Mouse (Mus musculus) WW6 (cell line): ENCODE results near the gene Dock8.
"Not testable (repeated sequence)": the region's sequence is repeated elsewhere in the genome, so short reads cannot be mapped to it uniquely, and the experiment has no call there.

Source experiments
- DNase-seq: peaks from one replicate; pipeline ENCODE4 v3.0.0-alpha.2; 2013; ENCODE audit warnings: low read depth, low spot score

Dock8 gene

GRCm38 (mm10) chr19:24998561-24998960 is 773 bp upstream of the Dock8 start:
- DNase-seq: no peak

GRCm38 (mm10) chr19:25000153-25000552 is 819 bp downstream of the Dock8 start:
- no peak for DNase-seq

DNA sequence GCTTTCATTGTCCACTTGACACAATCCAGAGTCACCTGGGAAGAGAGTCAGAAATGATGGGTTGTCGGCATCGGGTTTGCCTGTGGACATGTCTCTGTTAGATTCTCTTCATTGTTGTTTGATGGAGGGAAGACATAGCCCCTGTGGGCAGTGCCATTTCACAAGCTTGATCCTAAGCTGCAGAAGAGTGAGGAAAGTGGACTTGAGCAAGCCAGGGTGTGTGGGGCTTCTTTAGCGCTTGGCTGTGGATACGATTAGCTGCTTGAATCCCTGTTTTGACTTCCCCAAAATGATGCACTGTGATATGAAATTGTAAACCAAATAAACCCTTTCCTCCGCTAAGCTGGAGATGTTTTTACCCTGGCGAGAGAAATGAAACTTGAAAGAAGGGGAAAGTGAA is 2.7 kb downstream of the Dock8 start:
- DNase-seq: no peak

GRCm38 (mm10) chr19:25002828-25003227 is 3.5 kb downstream of the Dock8 start:
- no peak for DNase-seq

- DNase-seq: no peak
Observed at GRCm38 (mm10) chr19:25003810-25004209, 4.5 kb downstream of the Dock8 start.

DNA sequence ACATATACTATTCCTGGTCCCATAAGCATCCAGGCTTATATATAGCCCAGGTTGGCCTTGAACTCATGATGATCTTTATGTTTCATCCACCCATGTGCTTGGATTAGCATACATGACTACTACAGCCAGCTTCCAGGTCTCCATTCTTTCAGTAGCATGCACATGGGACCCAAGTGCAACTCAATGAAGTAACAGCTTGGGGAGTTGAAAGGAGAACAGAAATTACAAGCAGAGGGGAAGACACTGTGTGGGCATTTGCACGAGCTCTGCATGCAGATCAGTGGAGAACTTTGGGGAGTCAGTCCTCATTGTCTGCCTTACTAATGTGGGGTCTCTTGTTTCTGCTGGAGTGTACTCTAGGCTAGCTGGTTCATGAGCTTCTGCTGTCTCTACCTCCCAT is 7.4 kb downstream of the Dock8 start:
- no peak for DNase-seq

DNA sequence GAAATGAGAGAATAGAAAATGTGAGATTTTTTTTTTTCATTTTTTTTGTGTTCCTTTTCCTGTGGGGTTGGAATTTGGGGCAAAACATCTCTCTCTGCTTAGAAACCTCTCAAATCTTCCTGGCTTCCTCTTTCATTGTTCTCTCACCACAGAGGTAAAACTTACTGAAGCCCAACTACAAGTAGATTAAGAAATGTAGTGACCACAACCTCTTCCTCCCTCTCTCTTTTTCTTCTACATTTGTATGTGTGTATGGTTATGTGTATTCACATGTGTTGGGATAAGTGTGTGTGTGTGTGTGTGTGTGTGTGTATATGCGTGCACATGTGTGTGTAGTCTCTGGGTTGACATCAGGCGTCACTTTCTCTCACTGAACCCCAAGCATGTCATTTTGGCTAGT is 9.2 kb downstream of the Dock8 start:
- DNase-seq: no peak

DNA sequence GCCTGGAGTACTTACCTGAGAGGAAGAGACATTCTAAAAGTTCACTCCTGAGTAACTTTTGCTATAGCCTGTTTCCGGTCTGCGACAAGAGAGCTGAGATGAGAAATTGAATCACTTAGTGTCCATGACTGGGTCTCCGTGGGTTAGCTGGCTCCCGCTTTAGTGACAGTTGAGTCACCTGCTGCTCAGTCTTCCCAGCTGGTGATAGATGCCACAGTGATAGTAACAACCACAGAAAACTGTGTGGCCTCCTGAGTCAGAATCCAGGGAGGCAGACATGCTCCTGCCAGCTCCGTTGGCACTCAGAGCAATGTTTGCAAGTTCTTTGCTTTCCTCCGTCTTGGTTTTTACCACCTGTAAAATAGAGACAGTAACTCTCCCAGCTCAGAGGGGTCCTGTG is 23.4 kb downstream of the Dock8 start:
- DNase-seq: no peak

GRCm38 (mm10) chr19:25031765-25032164 is 32.4 kb downstream of the Dock8 start:
- no peak for DNase-seq

DNA sequence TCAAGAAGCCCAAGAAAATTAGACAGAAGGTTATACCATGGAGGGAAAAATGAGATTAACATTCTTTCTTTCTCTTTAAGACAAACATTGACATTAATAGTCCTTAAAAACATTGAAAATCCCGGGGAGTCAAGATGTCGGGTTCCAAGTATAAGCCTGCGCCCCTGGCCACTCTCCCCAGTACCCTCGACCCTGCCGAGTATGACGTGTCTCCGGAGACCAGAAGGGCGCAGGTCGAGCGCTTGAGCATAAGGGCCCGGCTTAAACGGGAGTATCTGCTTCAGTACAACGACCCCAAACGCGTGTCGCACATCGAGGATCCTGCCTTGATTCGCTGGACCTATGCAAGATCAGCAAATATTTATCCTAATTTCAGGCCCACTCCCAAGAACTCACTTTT is 33.7 kb downstream of the Dock8 start:
- DNase-seq: not testable (repeated sequence)

DNA sequence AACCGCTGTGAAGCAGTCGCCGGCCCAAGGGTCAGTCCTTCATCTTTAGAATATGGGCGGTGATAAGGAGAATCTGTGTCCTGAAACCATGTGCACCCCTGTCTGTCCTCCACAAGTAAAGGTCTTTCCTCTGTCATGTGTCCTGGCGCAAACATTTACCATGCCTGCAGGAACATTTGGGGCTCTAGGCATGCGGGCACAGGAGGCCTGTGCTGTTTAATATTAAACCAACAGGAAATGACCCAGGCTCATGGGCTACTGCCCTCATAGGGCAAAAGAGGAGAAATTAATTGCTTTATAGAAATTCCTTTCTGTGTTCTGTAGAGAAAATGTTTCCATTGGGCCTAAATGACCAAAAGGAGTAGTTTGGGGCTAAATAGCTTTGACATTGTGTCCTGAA is 36.5 kb downstream of the Dock8 start:
- no peak for DNase-seq

DNA sequence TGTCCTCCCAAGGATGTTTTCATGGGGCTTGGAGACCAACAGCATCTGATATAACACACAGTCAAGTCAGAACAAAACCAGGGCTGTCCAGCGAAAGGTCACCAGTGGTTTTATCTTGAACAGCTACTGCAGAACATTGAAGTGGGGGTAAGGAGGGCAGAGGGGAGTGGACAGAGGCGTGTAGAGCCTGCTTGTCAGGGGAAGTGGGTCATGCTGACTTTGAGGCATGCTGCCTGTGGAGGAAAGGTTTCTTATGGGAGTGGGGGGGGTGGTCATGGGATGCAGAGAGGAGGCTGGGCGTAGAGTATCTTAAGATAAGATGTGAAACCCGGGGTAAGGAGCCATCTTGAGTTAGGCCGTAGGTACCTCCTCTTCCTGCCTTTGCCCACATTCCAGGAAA is 37.5 kb downstream of the Dock8 start:
- DNase-seq: no peak

GRCm38 (mm10) chr19:25037249-25037648 is 37.9 kb downstream of the Dock8 start:
- DNase-seq: no peak

- DNase-seq: no peak
Observed at GRCm38 (mm10) chr19:25038293-25038692, 39.0 kb downstream of the Dock8 start.

DNA sequence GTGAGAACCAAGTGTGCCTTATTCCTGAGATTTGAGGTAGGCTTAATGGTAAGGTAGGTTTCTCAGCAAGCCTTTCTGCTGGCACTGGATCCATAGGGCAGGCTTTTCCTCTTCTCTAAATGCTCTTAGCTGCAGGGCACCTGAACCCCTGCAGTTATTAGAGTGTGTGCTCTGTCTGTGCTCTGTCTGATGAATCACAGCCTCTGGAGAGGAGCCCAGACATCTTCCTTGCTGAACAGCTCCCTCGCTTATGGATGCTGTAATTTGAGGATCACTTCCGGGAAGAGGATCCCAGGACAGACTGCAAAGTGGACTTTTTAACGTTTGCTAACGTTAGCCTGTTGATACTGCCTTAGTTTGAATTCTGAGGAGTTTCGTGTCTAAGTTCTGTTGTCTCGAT is 41.9 kb downstream of the Dock8 start:
- DNase-seq: no peak

- no peak for DNase-seq
Observed at GRCm38 (mm10) chr19:25042973-25043372, 43.6 kb downstream of the Dock8 start.

- DNase-seq: no peak
Observed at GRCm38 (mm10) chr19:25044057-25044456, 44.7 kb downstream of the Dock8 start.

DNA sequence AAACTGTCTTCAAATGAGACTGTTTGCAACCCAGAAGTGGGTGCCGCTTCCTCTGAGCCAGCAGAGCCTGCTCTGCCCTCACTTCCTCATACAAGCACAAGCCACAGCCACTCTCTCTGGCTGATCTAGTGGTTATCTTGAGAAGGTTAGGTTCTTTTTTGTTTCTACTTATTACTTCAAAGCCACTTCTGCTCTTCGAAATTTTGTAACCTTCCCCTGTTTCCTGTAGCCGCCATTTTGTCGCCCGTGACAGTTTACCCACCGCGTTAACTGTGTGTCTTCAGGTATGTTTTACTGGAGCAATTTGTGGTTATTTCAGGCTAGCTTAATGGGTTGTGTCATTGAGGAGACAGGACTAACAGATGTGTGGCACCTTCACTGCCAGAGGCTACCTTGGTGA is 53.0 kb downstream of the Dock8 start:
- DNase-seq: no peak

DNA sequence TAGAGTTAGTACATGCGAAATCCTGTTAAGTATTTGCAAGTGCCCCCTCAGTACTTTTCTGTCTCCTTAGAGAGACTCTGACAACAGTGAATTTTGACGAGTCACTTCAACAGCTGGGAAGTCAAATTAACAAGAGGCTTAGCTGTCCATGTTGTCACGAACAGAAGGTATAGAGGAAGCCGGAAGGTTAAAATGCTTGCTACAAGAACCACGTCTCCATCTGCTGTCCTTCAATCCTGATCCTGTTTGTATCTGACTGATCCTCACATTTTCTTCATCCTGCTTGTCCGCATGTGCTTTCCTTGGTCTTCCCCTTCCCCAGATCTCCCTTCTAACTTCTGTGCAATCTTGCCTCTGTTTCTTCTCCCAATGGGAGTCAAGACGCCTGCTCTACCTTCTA is 53.8 kb downstream of the Dock8 start:
- no peak for DNase-seq

DNA sequence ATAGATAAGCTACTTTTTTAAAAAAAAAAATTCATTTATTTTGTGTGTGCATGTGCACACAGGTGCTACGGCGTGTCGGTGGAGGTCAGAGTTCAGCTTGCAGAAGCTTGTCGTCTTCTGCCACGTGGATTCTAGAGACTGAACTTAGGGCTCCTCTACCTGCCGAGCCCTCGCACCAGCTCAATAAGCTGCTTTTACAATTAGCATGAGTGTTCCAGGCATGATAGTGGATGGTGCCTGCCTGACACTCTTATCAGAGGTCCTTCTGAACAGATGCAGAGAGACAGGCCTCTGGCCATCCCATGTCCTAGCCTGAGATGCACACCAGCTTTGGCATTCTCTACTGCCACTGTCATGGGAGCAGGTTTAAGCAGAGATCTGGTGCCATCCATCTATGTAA is 55.7 kb downstream of the Dock8 start:
- DNase-seq: no peak

GRCm38 (mm10) chr19:25055559-25055958 is 56.2 kb downstream of the Dock8 start:
- DNase-seq: no peak

DNA sequence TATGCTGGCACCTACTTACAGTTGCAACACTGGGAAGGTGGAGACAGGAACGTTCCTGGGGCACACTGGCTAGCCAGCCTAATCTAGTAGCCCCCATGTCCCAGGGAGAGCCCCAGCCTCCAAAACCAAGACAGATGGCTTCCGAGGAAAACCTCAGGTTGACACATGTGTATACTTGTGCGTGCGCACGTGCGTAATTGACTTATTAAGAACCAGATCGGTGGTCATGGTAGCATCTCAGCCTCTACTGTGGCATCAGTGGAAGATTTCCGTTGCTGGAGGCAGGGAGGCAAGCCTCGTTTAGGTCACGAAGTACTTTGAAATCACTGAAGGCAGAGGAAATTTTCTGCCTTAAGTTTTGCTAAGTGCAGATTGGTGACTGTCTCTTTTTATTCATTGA is 56.9 kb downstream of the Dock8 start:
- no peak for DNase-seq

DNA sequence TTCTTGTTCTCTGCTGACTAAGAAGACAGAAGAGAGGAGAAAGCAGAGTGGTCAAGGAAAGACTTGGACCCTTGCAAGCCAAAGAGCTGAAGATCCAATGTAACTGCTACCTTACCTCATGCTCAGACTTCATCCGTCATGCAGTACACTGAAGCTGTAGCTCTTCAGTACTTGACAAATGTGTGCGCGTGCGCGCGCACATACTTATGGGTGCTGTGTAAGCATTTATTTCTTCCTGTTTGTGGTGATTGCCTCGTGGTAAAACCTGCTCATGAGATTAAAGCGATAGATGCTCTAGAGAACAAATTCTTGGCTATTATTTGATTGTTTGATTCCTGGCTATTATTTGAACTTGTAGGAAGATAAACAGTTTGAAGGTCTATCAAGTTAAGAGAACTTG is 58.5 kb downstream of the Dock8 start:
- no peak for DNase-seq

GRCm38 (mm10) chr19:25059847-25060364 is 60.6 kb downstream of the Dock8 start:
- no peak for DNase-seq

DNA sequence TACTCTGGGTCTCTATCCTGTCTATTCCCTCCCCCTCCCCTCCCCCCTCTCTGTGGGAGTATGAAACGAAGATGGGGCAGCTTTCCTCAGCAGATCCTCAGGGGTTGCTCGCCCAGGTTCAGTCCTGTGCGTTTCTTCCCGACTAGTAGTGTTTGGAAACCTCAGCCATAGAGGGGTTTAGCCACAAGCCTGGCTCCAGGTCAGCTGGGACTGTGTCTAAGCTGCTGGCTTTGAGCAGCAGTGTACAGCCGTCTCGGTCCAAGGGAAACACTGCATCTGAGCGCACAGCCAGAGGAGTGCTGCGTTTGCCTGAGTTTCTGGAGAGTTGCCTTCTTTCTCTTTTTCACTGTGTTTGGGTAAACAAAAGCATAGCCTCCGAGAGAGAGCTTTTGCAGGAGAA is 61.0 kb downstream of the Dock8 start:
- no peak for DNase-seq
